Mouse (Mus musculus): ENCODE results near the gene Cars. TPM values are rescaled to one million over a fixed set of nuclear protein-coding genes. Genes with fewer than 3 reads are reported as not detected.

Cars gene
- 10 to 100 TPM; 26.2 to 29.8 TPM for total RNA-seq (2023)

GRCm38 (mm10) chr7:143599428-143600230 lies at the start of gene Cars:
TSS of gene Cars (minus strand) at chr7:143600090.

GRCm38 (mm10) chr7:143649034-143649768 lies 49.3 kb upstream of the Cars start, which contains the start of gene Tnfrsf22:
TSS of gene Tnfrsf22 (minus strand) at chr7:143649661.

GRCm38 (mm10) chr7:143628540-143628939 lies 28.6 kb upstream of the Cars start, which contains the start of gene Tnfrsf26:
TSS of gene Tnfrsf26 (minus strand) at chr7:143628722.

GRCm38 (mm10) chr7:143548976-143549457 lies 50.9 kb downstream of the Cars start, which contains the start of gene Nap1l4:
TSS of gene Nap1l4 (minus strand) at chr7:143549106.

Other genes starting within 250 kb of the Cars start
- gene Cdkn1c, start 139.0 kb downstream of the Cars start, total RNA-seq (2023), result 1 to 10 TPM in 1 of 2 experiments, under 1 TPM in 1; 0.68 to 2.9 TPM
- 1 to 10 TPM; 1.0 to 2.0 TPM for gene Slc22a18, start 126.4 kb downstream of the Cars start, total RNA-seq (2023)
- gene Phlda2, start 96.9 kb downstream of the Cars start, total RNA-seq (2023), result not detected
- 10 to 100 TPM; 94.3 to 97.5 TPM for gene Nap1l4, start 51.0 kb downstream of the Cars start, total RNA-seq (2023)
- gene Tnfrsf26, start 28.6 kb upstream of the Cars start, total RNA-seq (2023), result 1 to 10 TPM; 2.4 TPM
- 1 to 10 TPM; 2.5 to 3.2 TPM for gene Tnfrsf22, start 49.6 kb upstream of the Cars start, total RNA-seq (2023)
- 1 to 10 TPM; 3.6 TPM for gene Tnfrsf23, start 85.8 kb upstream of the Cars start, total RNA-seq (2023)
- gene Osbpl5, start 156.9 kb upstream of the Cars start, total RNA-seq (2023), result 1 to 10 TPM; 1.4 to 1.7 TPM
- not detected for gene Mrgprg, start 166.9 kb upstream of the Cars start, total RNA-seq (2023)
- under 1 TPM in 1 of 2 experiments, not detected in 1; 0.13 TPM for gene Mrgpre, start 184.4 kb upstream of the Cars start, total RNA-seq (2023)
- gene Nadsyn1, start 222.8 kb upstream of the Cars start, total RNA-seq (2023), result 10 to 100 TPM in 1 of 2 experiments, 1 to 10 TPM in 1; 9.8 to 12.4 TPM
- gene Dhcr7, start 223.1 kb upstream of the Cars start, total RNA-seq (2023), result 10 to 100 TPM; 17.3 to 17.5 TPM